Mouse (Mus musculus): ENCODE measurements around the gene Plcb1. TPM values are rescaled to one million over a fixed set of nuclear protein-coding genes. Genes with fewer than 3 reads are reported as not detected.

Plcb1 gene
- polyA plus RNA-seq, 1 experiment from 2014 or later, result 21.2 TPM

DNA sequence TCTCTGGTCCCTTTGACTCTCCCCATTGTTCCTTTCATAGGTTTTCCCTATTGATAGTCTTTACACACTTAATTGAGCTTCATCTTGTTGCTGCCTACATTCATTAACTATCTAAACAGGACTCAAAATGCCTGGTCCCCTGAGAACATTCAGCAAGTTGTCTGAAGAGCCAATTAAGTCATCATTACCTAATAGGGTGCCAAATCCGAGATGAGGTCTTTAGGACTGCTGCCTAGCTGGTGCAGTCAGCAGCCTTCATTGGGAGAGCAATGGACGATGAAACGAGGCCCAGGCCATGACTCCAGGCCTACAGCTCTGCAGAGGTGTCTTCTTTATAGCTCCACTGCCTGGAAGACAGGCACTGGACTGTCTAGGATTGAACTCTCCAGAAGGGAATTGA, 710.7 kb downstream of the Plcb1 start:
- no peak overlapping the region for H3K9ac ChIP-seq (replicated peaks)
- no peak overlapping the region for H3K4me3 ChIP-seq (replicated peaks)
- H3K4me1 ChIP-seq (replicated peaks), result 0 out of 2 replicates have a peak, but pooled peaks cover 3% of the 10 kb centered on the region
- H3K4me2 ChIP-seq (replicated peaks), result no peak overlapping the region
- WGBS, result 32% methylated on average over 3 of the region's 3 CpGs
- H3K27ac ChIP-seq, result no peak overlapping the region
- no peaks in the 10 kb centered on the region for H3K36me3 ChIP-seq
- no peak for ATAC-seq
- H3K27me3 ChIP-seq, result no peaks in the 10 kb centered on the region
- no peaks in the 10 kb centered on the region for H3K9me3 ChIP-seq

- H3K9me3 ChIP-seq, result no peaks in the 10 kb centered on the region
- H3K4me2 ChIP-seq (replicated peaks), result no peak overlapping the region
- no peak overlapping the region for H3K9ac ChIP-seq (replicated peaks)
- H3K27ac ChIP-seq, result no peak overlapping the region
- 77% methylated on average over 2 of the region's 2 CpGs for WGBS
- H3K27me3 ChIP-seq, result no peaks in the 10 kb centered on the region
- no peak overlapping the region for H3K4me3 ChIP-seq (replicated peaks)
- 0 out of 2 replicates have a peak, but pooled peaks cover 3% of the 10 kb centered on the region for H3K4me1 ChIP-seq (replicated peaks)
- no peaks in the 10 kb centered on the region for H3K36me3 ChIP-seq
- ATAC-seq, result no peak
Observed at GRCm38 (mm10) chr2:135497251-135497650, 711.4 kb downstream of the Plcb1 start.

GRCm38 (mm10) chr2:135500872-135501271, 715.0 kb downstream of the Plcb1 start:
- Histone ChIP-seq H3K4me3 (replicated peaks) (no peak overlapping the region), H3K36me3 (no peaks in the 10 kb centered on the region), H3K27ac (no peak overlapping the region), H3K9me3 (no peaks in the 10 kb centered on the region), H3K27me3 (no peaks in the 10 kb centered on the region), H3K9ac (replicated peaks) (no peak overlapping the region), H3K4me2 (replicated peaks) (no peak overlapping the region), H3K4me1 (replicated peaks) (0 out of 2 replicates have a peak, but pooled peaks cover 3% of the 10 kb centered on the region)
- ATAC-seq, result no peak
- WGBS, result 86% methylated on average over 2 of the region's 2 CpGs

DNA sequence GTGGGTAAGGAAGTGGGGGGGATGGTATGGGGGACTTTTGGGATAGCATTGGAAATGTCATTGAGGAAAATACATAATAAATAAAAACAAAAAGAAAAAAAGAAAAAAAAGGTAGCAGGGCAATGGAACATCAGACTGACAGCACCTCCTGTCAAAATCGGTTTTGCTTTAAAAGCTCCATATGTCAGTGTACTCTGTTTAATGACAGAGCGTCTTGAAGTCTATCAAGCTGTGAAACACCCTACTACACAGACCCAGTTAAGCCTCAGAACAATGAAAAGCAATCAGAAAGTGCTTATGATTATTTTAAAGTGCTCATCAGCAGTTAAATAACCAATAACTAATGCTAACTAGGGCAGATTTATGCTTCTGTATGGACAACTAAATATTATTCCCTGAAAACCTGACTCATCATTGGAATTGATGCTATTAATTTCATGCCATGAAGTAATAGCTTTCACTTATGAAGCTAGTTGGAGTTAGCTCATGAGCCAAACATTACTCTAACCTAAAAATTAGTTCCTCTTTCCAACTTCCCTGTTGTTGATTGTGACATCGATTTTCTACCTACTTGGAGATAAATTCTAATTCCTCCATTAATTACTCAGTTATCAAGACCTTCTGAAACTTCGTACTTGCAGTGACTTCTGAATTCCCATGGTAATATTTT, 717.6 kb downstream of the Plcb1 start:
- Histone ChIP-seq H3K4me2 (replicated peaks) (no peak overlapping the region), H3K27ac (no peak overlapping the region), H3K27me3 (no peaks in the 10 kb centered on the region), H3K36me3 (no peaks in the 10 kb centered on the region), H3K9me3 (no peaks in the 10 kb centered on the region), H3K9ac (replicated peaks) (no peak overlapping the region), H3K4me3 (replicated peaks) (no peak overlapping the region), H3K4me1 (replicated peaks) (no peaks in the 10 kb centered on the region)
- ATAC-seq, result no peak
- 91% methylated on average over 4 of the region's 4 CpGs for WGBS

GRCm38 (mm10) chr2:135503998-135504354, 718.1 kb downstream of the Plcb1 start:
- Histone ChIP-seq H3K4me1 (replicated peaks) (no peaks in the 10 kb centered on the region), H3K27ac (no peak overlapping the region), H3K36me3 (no peaks in the 10 kb centered on the region), H3K27me3 (no peaks in the 10 kb centered on the region), H3K9me3 (no peaks in the 10 kb centered on the region), H3K4me2 (replicated peaks) (no peak overlapping the region), H3K9ac (replicated peaks) (no peak overlapping the region), H3K4me3 (replicated peaks) (no peak overlapping the region)
- ATAC-seq, result no peak

DNA sequence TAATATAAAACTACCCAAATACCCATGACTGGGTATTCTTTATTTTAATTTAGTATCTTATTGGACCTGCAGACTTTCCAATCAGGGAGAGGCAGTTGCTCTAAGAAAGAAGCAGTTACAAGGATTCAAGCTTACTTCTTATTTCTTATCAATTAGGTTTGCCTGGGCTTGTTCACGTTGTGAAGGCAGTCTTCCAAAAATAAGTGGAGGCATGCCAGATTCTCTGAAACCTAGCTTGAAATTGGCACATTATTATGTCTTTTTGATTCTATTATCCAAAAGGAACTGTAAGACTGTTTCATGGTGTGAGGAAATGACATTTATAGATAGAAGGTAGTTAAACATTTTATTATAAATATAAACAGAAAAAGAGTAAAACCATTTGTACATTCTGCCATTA, 721.2 kb downstream of the Plcb1 start:
- no peak overlapping the region for H3K4me2 ChIP-seq (replicated peaks)
- H3K9ac ChIP-seq (replicated peaks), result no peak overlapping the region
- WGBS, result 73% methylated on average over 1 of the region's 1 CpGs
- H3K36me3 ChIP-seq, result no peaks in the 10 kb centered on the region
- no peak overlapping the region for H3K27ac ChIP-seq
- H3K4me3 ChIP-seq (replicated peaks), result no peak overlapping the region
- H3K9me3 ChIP-seq, result no peaks in the 10 kb centered on the region
- H3K4me1 ChIP-seq (replicated peaks), result no peaks in the 10 kb centered on the region
- no peak for ATAC-seq
- H3K27me3 ChIP-seq, result no peaks in the 10 kb centered on the region

GRCm38 (mm10) chr2:135518956-135519355, 733.1 kb downstream of the Plcb1 start:
- no peaks in the 10 kb centered on the region for H3K27me3 ChIP-seq
- H3K9ac ChIP-seq (replicated peaks), result no peak overlapping the region
- ATAC-seq, result no peak
- H3K4me2 ChIP-seq (replicated peaks), result no peak overlapping the region
- no peak overlapping the region for H3K27ac ChIP-seq
- no peaks in the 10 kb centered on the region for H3K36me3 ChIP-seq
- H3K4me1 ChIP-seq (replicated peaks), result no peaks in the 10 kb centered on the region
- H3K9me3 ChIP-seq, result no peaks in the 10 kb centered on the region
- 63% methylated on average over 2 of the region's 2 CpGs for WGBS
- no peak overlapping the region for H3K4me3 ChIP-seq (replicated peaks)

Other genes starting within 250 kb of the Plcb1 start
- not detected in 2 replicates for gene Hao1, start 231.7 kb upstream of the Plcb1 start, polyA plus RNA-seq (2015; fragmentation: Nextera tagmentation; extraction: Ambion mirVana)
- gene Tmx4, start 141.9 kb upstream of the Plcb1 start, polyA plus RNA-seq (2015; fragmentation: Nextera tagmentation; extraction: Ambion mirVana), result 97.4 and 109 TPM in 2 replicates